9 mouse cellular contexts compared by ENCODE assay signal in genomic region chr15:100321134-100321533, GRCm38 (mm10). TPM values are rescaled to one million over a fixed set of nuclear protein-coding genes. Genes with fewer than 3 reads are reported as not detected.
DNase-seq lines count a peak whose midpoint lies in the region; TF ChIP-seq lines count a peak whose summit lies in the region.
"Had no signal": no experiment of that assay in that cellular context is flagged by ENCODE, and none has a peak within 500 bp of the region (broad histone marks: within the 10 kb centered on the region; RNA-seq: fewer than 3 reads in every experiment).

No protein-coding gene starts in this region.

- no peaks in the 10 kb centered on the region for H3K27me3 ChIP-seq in spleen, adult 2 months (ENCODE audit: control insufficient read depth, insufficient read depth, low read length)

- no peak overlapping the region for H3K4me3 ChIP-seq in spleen, adult 2 months (ENCODE audit: extremely low read depth, insufficient read depth, insufficient read length)
- H3K4me3 ChIP-seq: erythroblast, embryonic 14.5 days had no signal

- peak; percentile 9; the same call in 1 of the 2 replicates for TF ChIP-seq CTCF in spleen, adult 2 months (IDR thresholded peaks at IDR 0.05; ENCODE audit: extremely low read depth, insufficient read depth, insufficient read length, insufficient replicate concordance)

- H3K27ac ChIP-seq in spleen, adult 2 months (ENCODE audit: insufficient read depth, low read length), result no peak overlapping the region

- H3K4me1 ChIP-seq in spleen, adult 2 months (ENCODE audit: control insufficient read depth, insufficient read depth, insufficient read length), result no peaks in the 10 kb centered on the region

- H3K36me3 ChIP-seq in spleen, adult 2 months (ENCODE audit: control insufficient read depth, insufficient read depth, low read length), result no peaks in the 10 kb centered on the region

- 56% methylated on average over 5 of the region's 5 CpGs for WGBS in spleen, adult 2 months

- DNase-seq in adrenal gland, adult (ENCODE audit: inconsistent age in 2 of 2, low spot score in 1 of 2), result peak; percentile 38 to 77
- DNase-seq in adrenal gland, adult 8-10 months, result no peak
- DNase-seq in spleen, adult 2 months (ENCODE audit: low read depth in 1 of 2, low spot score in 2 of 2), result no peak
- no peak for DNase-seq in spleen, postnatal 14 days (ENCODE audit: low spot score in 2 of 2)
- peak; percentile 86 to 88 for DNase-seq in kidney, adult 8-10 months
- peak; percentile 10 for DNase-seq in retina, embryonic 14.5 days (ENCODE audit: low spot score)
- no peak for DNase-seq in right cerebral cortex, postnatal 25 days
- DNase-seq in spleen, postnatal 4 days (ENCODE audit: low spot score in 2 of 2), result no peak

- TF ChIP-seq POLR2A in spleen, adult 2 months (IDR thresholded peaks at IDR 0.05; ENCODE audit: low read depth, low read length), result no peak

RNA-seq across cellular contexts. Expression of gene Mettl7a3, which starts 13.6 kb away (rescaled TPM):
- total RNA-seq in adrenal gland, adult 8-10 months (2022), result under 1 TPM in 2 of 4 experiments, not detected in 2; 0.27 to 0.31 TPM
- 0.08 TPM in 1 of 2 replicates, not detected in the other for polyA plus RNA-seq in spleen, adult 2 months (2012; rRNA removed)
- polyA plus RNA-seq: erythroblast, embryonic 14.5 days had no signal

RNA-seq across cellular contexts. Expression of gene Mettl7a1, which starts 17.2 kb away (rescaled TPM):
- total RNA-seq in adrenal gland, adult 8-10 months (2022), result 100 to 1,000 TPM in 3 of 4 experiments, 10 to 100 TPM in 1; 80.4 to 134 (median 120) TPM
- polyA plus RNA-seq in spleen, adult 2 months (2012; rRNA removed), result 13.6 and 16.9 TPM in 2 replicates

RNA-seq across cellular contexts. Expression of gene Methig1, which starts 31.8 kb away (rescaled TPM):
- total RNA-seq in adrenal gland, adult 8-10 months (2022), result under 1 TPM; 0.41 to 0.98 (median 0.71) TPM
- not detected in 2 replicates for polyA plus RNA-seq in spleen, adult 2 months (2012; rRNA removed)
- polyA plus RNA-seq: erythroblast, embryonic 14.5 days had no signal

RNA-seq across cellular contexts. Expression of gene Mettl7a2, which starts 31.9 kb away (rescaled TPM):
- total RNA-seq in adrenal gland, adult 8-10 months (2022), result 1 to 10 TPM; 1.5 to 3.3 (median 2.5) TPM
- polyA plus RNA-seq in spleen, adult 2 months (2012; rRNA removed), result not detected in 2 replicates
- polyA plus RNA-seq: erythroblast, embryonic 14.5 days had no signal

RNA-seq across cellular contexts. Expression of gene Tmprss12, which starts 40.5 kb away (rescaled TPM):
- not detected for total RNA-seq in adrenal gland, adult 8-10 months (2022)
- not detected in 2 replicates for polyA plus RNA-seq in spleen, adult 2 months (2012; rRNA removed)
- polyA plus RNA-seq: erythroblast, embryonic 14.5 days had no signal

Comparison
In these comparisons a context has a peak if more than half of its experiments do, and no peak if none do; other contexts are left out.
1. DNase-seq: peak in adrenal gland, adult (2 of 2), kidney, adult 8-10 months (2 of 2) and retina, embryonic 14.5 days (single experiment); none in adrenal gland, adult 8-10 months (single experiment), spleen, adult 2 months (0 of 2), spleen, postnatal 14 days (0 of 2), right cerebral cortex, postnatal 25 days (single experiment) and spleen, postnatal 4 days (0 of 2).